Mouse (Mus musculus) embryonic facial prominence, embryonic 13.5 days (tissue): Measurements from ENCODE around the gene Pmm1. TPM values are rescaled to one million over a fixed set of nuclear protein-coding genes. Genes with fewer than 3 reads are reported as not detected.
A peak's percentile ranks its signal among the peaks of the same experiment; 100 is the strongest.
"Not testable (repeated sequence)": the region's sequence is repeated elsewhere in the genome, so short reads cannot be mapped to it uniquely, and the experiment has no call there.

Experiments
- ATAC-seq: fragments of 200-750 bp; cut with Nextera tagmentation; 2 replicates; pipeline ENCODE4 v1.8.0; 2017; ENCODE audit warnings: low read depth; ENCODE audit not compliant: insufficient number of reproducible peaks, insufficient read depth, low FRiP score, low TSS enrichment
- H3K27ac ChIP-seq: fragments of 300-500 bp; sonication (generic); 2 replicates; pipeline ENCODE4 v1.5.1; 2015; ENCODE audit warnings: moderate library complexity, mild to moderate bottlenecking, inconsistent platforms
- H3K27me3 ChIP-seq: fragments of 300-500 bp; sonication (generic); 2 replicates; pipeline ENCODE4 v1.6.1; 2015; ENCODE audit warnings: mild to moderate bottlenecking, inconsistent platforms
- H3K36me3 ChIP-seq: fragments of 300-500 bp; sonication (generic); 2 replicates; pipeline ENCODE4 v1.6.1; 2015; ENCODE audit warnings: mild to moderate bottlenecking, inconsistent platforms
- H3K4me1 ChIP-seq: fragments of 300-500 bp; sonication (generic); 2 replicates; pipeline ENCODE4 v1.6.1; 2015; ENCODE audit warnings: inconsistent platforms
- H3K4me2 ChIP-seq: fragments of 300-500 bp; sonication (generic); 2 replicates; pipeline ENCODE4 v1.6.1; 2015; ENCODE audit warnings: moderate library complexity, mild to moderate bottlenecking, inconsistent platforms
- H3K4me3 ChIP-seq: fragments of 300-500 bp; sonication (generic); 2 replicates; pipeline ENCODE4 v1.5.1; 2015; ENCODE audit warnings: mild to moderate bottlenecking, inconsistent platforms
- H3K9ac ChIP-seq: fragments of 300-500 bp; sonication (generic); 2 replicates; pipeline ENCODE4 v1.6.1; 2015; ENCODE audit warnings: mild to moderate bottlenecking, inconsistent platforms
- H3K9me3 ChIP-seq: fragments of 300-500 bp; sonication (generic); 2 replicates; pipeline ENCODE4 v1.6.1; 2016; ENCODE audit warnings: inconsistent platforms
- WGBS: fragments of 180-500 bp; shearing (Covaris S2); methylation state at CpG from one replicate; pipeline ENCODE4 v1.1.7; 2015; ENCODE audit warnings: mixed read lengths; 5-methylcytosine and 5-hydroxymethylcytosine counted together
- polyA plus RNA-seq: library from polyadenylated mRNA; unstranded; fragments of >200 nt; fragmentation: Nextera tagmentation; extraction: Ambion mirVana; gene quantifications from 2 replicates; pipeline ENCODE4 v1.2.1, GENCODE M21; 2015

The Pmm1 gene
- 30.0 and 35.7 TPM in 2 replicates for polyA plus RNA-seq

DNA sequence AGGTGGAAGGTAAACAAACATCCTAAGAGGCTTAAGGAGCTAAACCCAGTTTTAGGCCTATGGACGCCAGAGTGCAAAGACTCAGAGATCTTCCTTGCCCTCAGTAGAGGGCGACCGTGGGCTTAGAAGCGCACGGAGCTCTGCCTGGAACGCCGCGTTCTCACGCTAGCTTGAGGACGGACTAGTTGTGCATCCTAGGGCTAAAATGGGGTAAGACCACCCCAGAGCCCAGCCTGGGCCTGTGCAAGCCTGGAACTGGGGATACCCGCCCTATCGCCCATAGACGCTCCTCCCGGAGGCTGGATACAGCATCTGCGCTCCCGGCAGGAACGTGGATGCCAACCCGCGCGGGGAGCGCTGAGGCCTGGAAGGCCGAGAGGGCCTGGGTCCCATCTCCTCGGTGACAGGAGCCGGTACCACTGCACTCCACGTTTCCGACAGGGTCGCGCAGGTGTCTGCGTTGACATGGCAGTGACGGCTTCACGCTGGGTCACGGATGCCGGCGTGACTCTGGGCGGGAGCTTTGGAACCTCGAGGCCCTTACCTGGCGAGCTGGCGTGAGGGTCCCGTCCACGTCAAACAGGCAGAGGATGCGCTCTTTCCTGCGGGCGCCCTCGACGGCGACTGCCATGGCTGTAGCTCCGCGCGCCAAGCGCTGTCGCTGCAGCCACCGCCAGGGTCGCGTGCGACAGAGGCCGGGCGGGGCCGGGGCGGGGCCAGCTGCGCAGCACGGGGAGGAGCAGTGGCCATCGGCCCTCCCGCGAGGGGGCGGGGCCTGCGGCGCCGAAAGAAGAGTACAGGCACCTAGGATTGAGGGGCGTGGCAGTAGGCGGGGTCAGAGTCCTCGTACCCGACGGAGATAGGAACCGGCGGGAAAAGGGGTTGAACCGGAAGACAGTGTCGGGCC, at the start of gene Pmm1:
Pmm1 (minus strand) TSS at position 760 of the 907 bp plus-strand sequence.
- Histone ChIP-seq H3K27ac (peak within 1 kb of the TSS; percentile 73), H3K4me2 (peak within 1 kb of the TSS; percentile 96), H3K9me3 (no peaks in the 10 kb centered on the region), H3K27me3 (no peaks in the 10 kb centered on the region), H3K4me3 (peak within 1 kb of the TSS; percentile 62), H3K9ac (peak within 1 kb of the TSS; percentile 77), H3K4me1 (peaks cover 5% of the 10 kb centered on the region), H3K36me3 (peaks cover 9% of the 10 kb centered on the region)
- ATAC-seq, result peak; percentile 94
- under 1% methylated on average over 76 of the region's 77 CpGs for WGBS

DNA sequence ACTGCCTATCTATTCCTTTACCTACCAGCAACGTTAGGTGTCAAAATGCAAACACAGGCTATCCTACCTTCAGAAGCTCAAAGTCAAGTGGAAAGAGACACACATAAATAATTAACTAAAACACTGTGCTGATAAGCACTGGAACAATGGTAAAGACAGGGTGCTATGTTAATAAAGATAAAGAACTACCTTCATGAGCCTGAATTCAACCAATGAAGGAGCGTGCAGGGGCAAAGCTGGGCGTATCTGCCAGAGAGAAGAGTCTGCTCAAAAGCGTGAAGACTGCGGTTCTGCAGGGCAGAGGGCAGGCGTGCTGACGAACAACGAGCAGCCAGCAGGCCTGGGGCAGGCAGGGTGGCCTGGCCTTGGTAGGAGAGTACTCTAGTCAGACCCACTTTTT, 43.5 kb upstream of the Pmm1 start:
- no peak overlapping the region for H3K9ac ChIP-seq
- H3K4me2 ChIP-seq, result no peak overlapping the region
- WGBS, result 91% methylated on average over 8 of the region's 8 CpGs
- no peaks in the 10 kb centered on the region for H3K9me3 ChIP-seq
- peaks cover 45% of the 10 kb centered on the region for H3K36me3 ChIP-seq
- H3K27ac ChIP-seq, result no peak overlapping the region
- H3K27me3 ChIP-seq, result no peaks in the 10 kb centered on the region
- ATAC-seq, result no peak
- H3K4me3 ChIP-seq, result no peak overlapping the region
- H3K4me1 ChIP-seq, result no peaks in the 10 kb centered on the region

DNA sequence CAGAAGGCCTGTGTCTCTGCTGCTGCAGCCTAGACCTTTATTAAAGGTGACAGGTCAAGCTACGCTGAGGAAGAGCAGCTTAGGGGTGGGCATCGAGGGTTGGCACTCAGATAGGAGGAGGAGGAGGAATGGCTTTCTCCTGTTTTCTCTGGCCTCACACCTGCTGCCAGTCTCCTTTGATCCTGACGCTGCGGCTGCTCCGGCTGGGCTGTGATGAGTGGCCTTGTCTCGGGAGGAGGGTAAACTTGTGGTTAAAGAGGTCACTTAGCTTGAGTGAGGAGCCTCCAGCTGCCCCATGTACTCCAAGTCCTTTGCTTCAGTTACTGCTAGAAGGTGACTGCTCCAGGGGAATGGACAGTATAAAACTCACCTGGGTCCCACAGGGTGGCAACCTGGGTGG, 33.3 kb upstream of the Pmm1 start:
- no peak overlapping the region for H3K4me2 ChIP-seq
- no peak overlapping the region for H3K27ac ChIP-seq
- no peak overlapping the region for H3K4me3 ChIP-seq
- H3K27me3 ChIP-seq, result no peaks in the 10 kb centered on the region
- no peaks in the 10 kb centered on the region for H3K9me3 ChIP-seq
- H3K36me3 ChIP-seq, result peaks cover 63% of the 10 kb centered on the region
- H3K4me1 ChIP-seq, result no peaks in the 10 kb centered on the region
- no peak for ATAC-seq
- 84% methylated on average over 6 of the region's 6 CpGs for WGBS
- no peak overlapping the region for H3K9ac ChIP-seq

DNA sequence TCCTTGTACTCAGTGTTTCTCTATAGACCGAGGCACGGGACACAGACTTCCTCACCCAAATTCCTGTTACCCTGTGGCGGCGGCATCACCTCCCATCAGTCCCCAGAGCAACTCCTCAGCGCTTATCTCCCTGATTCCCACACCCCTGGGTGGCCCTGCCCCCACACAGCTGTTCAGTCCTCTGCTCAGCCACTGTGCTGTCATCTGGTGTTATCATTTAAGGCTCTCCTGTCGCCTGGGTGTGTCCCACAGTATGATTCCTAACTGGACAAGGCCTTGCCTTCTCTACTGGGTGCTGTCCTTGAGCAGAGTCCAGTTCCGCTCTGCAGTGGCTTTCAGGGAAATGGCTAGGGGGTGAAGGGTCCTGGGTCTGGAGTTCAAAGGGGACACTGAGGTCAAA, 29.8 kb upstream of the Pmm1 start:
- H3K36me3 ChIP-seq, result peaks cover 30% of the 10 kb centered on the region
- H3K27ac ChIP-seq, result no peak overlapping the region
- no peak for ATAC-seq
- no peak overlapping the region for H3K4me2 ChIP-seq
- H3K9me3 ChIP-seq, result no peaks in the 10 kb centered on the region
- no peaks in the 10 kb centered on the region for H3K4me1 ChIP-seq
- WGBS, result 42% methylated on average over 7 of the region's 7 CpGs
- no peaks in the 10 kb centered on the region for H3K27me3 ChIP-seq
- H3K9ac ChIP-seq, result no peak overlapping the region; the same call in 1 of the 2 replicates
- H3K4me3 ChIP-seq, result no peak overlapping the region

DNA sequence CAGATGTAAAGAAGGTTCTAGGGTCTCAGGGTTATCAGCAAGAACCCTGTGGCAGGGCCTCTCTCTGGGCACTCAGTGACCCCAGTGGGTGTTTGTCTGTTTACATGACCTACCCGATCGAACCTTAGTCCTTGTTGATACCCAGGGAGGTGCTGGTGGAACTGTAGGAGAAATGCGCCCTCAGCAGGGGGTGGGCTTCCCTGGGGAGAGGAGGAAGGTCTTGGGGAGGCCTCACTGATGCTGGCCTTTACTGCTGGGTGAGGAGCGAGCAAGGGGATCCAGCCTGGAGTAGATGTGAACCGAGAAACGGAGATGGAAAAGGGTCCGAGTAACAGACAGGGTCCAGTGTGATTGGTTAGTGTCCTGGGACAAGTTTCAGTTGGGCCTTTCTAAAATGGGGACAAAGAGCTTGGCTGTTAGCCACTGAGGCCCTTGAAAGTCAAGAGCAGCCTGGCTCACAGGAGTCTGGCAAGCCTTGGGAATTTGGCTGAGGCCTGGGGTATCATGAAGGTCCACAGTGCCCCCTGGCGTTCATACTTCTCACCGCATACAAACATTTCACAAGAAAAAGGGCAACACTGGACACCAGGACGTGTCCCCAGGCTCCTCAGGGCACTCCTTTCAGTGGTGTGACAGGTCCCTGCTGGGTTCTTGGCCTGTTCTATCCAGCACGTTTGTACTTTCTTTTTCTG, 28.8 kb upstream of the Pmm1 start:
- Histone ChIP-seq H3K9ac (no peak overlapping the region), H3K36me3 (peaks cover 20% of the 10 kb centered on the region), H3K4me2 (no peak overlapping the region), H3K27me3 (no peaks in the 10 kb centered on the region), H3K4me1 (no peaks in the 10 kb centered on the region), H3K9me3 (no peaks in the 10 kb centered on the region), H3K27ac (no peak overlapping the region), H3K4me3 (no peak overlapping the region)
- ATAC-seq, result no peak
- WGBS, result 47% methylated on average over 11 of the region's 11 CpGs

DNA sequence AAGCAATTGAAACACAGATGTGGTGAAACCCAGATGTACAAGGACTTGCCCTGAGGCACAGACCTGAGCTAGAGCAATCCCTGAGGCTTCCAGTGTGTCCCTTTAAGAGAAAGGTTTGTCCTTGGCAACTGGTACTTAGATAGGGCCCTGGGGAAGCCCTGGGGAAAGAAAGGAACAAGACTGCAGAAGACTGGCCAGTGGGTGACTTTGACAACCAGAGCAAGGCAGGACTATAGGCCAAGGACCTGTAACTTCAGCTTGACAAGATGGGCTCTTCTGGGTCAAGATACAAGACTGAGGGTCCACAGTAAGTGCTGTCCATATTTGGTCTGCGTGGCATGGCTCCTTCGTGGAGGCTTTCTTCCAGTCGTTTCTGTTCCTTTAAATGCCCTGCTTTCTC, 26.9 kb upstream of the Pmm1 start, which contains the start of gene Xrcc6:
Xrcc6 (plus strand) TSS at position 190 of the 400 bp plus-strand sequence.
- WGBS, result 72% methylated on average over 3 of the region's 3 CpGs
- no peaks in the 10 kb centered on the region for H3K4me1 ChIP-seq
- no peak within 1 kb of the TSS for H3K4me3 ChIP-seq
- no peaks in the 10 kb centered on the region for H3K27me3 ChIP-seq
- H3K9me3 ChIP-seq, result no peaks in the 10 kb centered on the region
- no peak for ATAC-seq
- H3K4me2 ChIP-seq, result no peak within 1 kb of the TSS
- no peak within 1 kb of the TSS for H3K27ac ChIP-seq
- no peak within 1 kb of the TSS for H3K9ac ChIP-seq
- H3K36me3 ChIP-seq, result 0 out of 2 replicates have a peak, but pooled peaks cover 1% of the 10 kb centered on the region

DNA sequence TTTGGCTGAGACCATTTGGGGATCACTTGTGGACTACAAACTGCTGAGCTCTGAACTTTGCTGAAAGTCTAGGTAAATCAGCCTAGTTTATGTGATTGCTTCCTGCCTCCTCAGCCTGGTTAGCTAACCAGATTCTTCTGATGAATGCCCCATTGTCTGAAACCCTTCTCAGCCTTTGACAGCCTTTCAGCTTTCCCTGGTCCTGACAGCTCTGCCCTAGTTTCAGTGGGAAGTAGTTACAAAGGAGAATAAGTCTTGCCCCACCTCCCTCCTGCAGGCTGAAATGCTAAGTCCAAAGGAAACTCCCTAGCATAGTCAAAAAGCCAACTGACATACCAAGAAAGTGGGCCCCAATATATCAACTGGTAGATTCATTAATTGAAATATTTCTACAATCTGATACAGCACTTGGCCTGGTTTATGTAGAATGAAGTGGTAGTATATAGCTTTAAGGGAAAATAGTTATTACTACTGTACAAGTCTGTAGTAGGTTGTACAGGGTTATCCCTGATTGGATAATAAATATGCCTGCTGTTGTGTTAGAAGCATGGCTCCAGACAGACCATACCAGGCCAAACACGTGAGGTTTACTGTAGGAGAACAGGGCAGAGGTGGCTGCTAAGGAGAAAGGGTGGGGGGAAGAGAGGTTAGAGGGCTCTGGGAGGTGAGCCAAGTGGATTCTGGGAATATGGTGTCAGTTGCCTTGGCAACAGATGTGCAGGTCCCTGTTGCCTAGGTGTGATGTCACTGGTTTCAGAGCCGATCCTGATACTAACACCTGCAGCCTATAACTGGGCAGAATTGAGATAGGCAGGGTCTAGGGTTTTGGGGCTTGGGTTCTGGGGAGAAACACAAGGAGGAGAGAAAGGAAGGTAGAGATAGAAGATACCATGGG, 24.8 kb upstream of the Pmm1 start:
- Histone ChIP-seq H3K4me3 (no peak overlapping the region), H3K27me3 (no peaks in the 10 kb centered on the region), H3K4me2 (no peak overlapping the region), H3K4me1 (no peaks in the 10 kb centered on the region), H3K36me3 (no peaks in the 10 kb centered on the region), H3K9me3 (no peaks in the 10 kb centered on the region), H3K9ac (no peak overlapping the region), H3K27ac (no peak overlapping the region)
- 57% methylated on average over 2 of the region's 2 CpGs for WGBS
- no peak for ATAC-seq

DNA sequence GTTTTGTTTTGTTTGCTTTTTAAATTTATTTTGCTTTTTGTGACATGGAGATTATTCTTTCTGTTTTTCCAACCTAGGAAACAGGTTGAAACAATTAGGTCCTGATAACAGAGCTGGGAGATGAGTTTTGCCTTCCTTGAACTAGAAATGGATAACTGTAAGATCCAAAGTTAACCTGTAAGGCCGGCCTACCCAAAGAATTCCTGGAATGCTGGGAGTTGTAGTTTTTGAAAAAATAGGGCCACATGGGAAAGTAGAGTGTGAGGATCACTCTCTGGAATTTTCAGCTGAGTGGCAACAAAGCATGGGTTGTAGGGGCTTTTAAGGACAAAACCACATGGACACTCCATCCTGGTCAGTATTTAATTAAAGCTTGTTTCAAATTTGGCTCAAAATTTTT, 21.4 kb upstream of the Pmm1 start:
- Histone ChIP-seq H3K27ac (no peak overlapping the region), H3K4me3 (no peak overlapping the region), H3K27me3 (no peaks in the 10 kb centered on the region), H3K9ac (no peak overlapping the region), H3K4me1 (no peaks in the 10 kb centered on the region), H3K9me3 (no peaks in the 10 kb centered on the region), H3K36me3 (no peaks in the 10 kb centered on the region), H3K4me2 (no peak overlapping the region)
- 40% methylated on average over 1 of the region's 1 CpGs for WGBS
- no peak for ATAC-seq

DNA sequence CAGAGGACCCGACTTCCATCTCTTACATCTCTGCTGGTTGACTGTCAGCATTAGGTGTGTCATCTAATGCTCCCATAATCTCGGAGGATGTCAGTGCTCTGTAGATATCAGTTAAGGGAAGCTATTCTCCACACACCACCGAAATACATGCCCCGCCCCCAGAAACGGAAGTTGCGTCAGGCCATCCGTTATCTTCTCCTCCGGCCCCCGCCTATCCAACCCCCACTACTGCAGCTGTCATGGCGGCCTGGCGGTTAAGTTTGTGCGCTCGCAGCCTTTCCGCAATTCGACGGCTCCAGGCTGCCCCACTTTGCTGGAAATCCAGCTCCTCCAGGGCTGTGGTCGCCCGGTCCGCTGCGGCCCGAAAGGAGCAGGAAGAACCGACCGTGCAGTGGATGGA, 19.6 kb upstream of the Pmm1 start, which contains the start of gene 1700029P11Rik:
1700029P11Rik (plus strand) TSS at position 220 of the 400 bp plus-strand sequence.
- H3K36me3 ChIP-seq, result no peaks in the 10 kb centered on the region
- no peak for ATAC-seq
- WGBS, result 93% methylated on average over 23 of the region's 23 CpGs
- H3K4me3 ChIP-seq, result no peak within 1 kb of the TSS
- no peak within 1 kb of the TSS for H3K4me2 ChIP-seq
- no peaks in the 10 kb centered on the region for H3K9me3 ChIP-seq
- H3K4me1 ChIP-seq, result no peaks in the 10 kb centered on the region
- no peak within 1 kb of the TSS for H3K27ac ChIP-seq
- no peak within 1 kb of the TSS for H3K9ac ChIP-seq
- no peaks in the 10 kb centered on the region for H3K27me3 ChIP-seq

DNA sequence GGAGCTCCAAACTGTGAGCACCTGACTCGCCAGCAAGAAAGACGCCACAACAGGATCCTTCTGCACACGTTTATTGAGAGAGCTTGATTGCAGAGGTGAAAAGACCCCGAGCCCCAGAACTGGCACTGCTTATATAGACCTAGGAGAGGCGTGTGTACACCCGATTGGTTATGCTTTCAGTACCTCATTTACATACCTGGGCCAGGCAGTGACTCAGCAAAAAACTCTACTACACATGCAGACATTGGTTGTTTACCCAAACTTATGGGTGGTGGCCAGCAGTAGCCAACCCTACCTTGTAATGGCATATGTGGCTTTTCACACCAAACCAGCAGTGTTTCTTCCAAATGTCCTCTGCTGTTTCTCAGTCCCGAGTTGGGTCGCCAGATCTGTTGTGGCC, 14.4 kb upstream of the Pmm1 start:
- not testable (repeated sequence) for H3K36me3 ChIP-seq, H3K4me3 ChIP-seq, H3K27ac ChIP-seq, H3K4me2 ChIP-seq, H3K9ac ChIP-seq, H3K9me3 ChIP-seq, H3K4me1 ChIP-seq, ATAC-seq, H3K27me3 ChIP-seq
- 91% methylated on average over 8 of the region's 8 CpGs for WGBS

DNA sequence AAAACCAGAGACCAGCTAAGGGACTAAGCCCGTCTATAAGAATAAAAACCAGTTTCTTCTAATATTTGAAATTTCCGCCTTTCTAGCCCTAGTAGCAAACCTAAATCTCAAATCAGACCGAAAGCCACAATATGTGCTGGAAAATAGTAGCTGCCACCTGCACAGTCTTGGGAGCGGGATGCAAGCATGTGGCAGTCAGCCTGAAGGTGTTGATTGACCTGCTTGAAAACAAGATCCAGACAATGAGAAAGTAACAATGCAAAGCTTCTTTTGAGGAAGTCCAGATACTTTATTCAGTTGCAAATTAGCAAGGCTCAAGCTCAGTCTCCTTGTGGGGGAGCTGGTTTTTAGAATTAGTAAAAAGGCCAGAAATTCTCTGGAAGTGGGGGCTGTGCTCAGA, 9.8 kb upstream of the Pmm1 start:
- not testable (repeated sequence) for H3K36me3 ChIP-seq, H3K9me3 ChIP-seq, H3K27ac ChIP-seq, H3K4me2 ChIP-seq, H3K4me3 ChIP-seq, ATAC-seq, H3K4me1 ChIP-seq, H3K27me3 ChIP-seq, H3K9ac ChIP-seq
- WGBS, result 90% methylated on average over 4 of the region's 4 CpGs
